Mouse (Mus musculus) heart, postnatal 25 days (tissue): Measurements from ENCODE around the gene Stk36. TPM values are rescaled to one million over a fixed set of nuclear protein-coding genes. Genes with fewer than 3 reads are reported as not detected.

Experiments used
- DNase-seq: peaks from one replicate; pipeline ENCODE4 v3.0.0; 2022; ENCODE audit warnings: low spot score
- intact Hi-C: fragments of 180-260 bp; cut with DNase I; formaldehyde crosslinking; loops from one replicate; pipeline ENCODE4 v1.15.1; 2025
- microRNA-seq: library from miRNA; unstranded; fragments of <30 nt; microRNA quantifications from one replicate; pipeline ENCODE4 v1.2.0, GENCODE M21; 2022
- total RNA-seq, 2 experiments: library from RNA; stranded (reverse); gene quantifications; 2 replicates each; pipeline ENCODE4 v1.2.3; 2021

The Stk36 gene
- total RNA-seq, 2 experiments from 2014 or later, result 0.73 to 1.1 TPM

DNA sequence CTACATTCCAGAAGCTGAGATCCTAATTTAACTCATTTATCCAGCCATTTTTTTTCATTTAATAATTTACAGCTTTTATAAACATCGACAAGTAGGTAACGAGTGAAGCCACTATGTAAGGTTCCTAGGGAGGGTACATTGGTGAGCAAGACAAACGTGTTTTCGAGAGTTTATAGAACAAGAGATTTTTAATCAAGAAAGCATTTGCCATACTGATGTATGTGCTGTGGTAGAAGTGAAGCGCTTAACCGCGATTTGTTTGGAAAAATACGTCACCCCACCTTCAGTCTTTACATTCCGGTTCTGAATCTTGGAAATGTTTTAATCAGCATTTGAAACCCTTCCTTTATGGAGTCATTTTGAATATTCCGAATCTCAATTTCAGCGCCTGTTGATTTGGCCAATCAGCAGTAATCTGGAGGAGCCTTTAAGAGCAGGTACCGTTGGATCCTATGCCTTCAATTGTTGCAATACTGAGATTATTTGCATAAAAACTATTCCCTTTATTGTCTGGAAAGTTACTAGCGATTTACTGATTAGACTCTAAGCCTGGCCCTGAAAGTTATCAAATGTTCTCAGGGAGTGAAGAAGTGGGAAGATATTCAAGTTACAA, 61.1 kb downstream of the Stk36 start:
- intact Hi-C loops, result loop anchor here (10.0 kb wide), 2 partner anchors 58 to 92 kb away; partner anchors contain the start of genes Rnf25 and Stk36
- no peak for DNase-seq

DNA sequence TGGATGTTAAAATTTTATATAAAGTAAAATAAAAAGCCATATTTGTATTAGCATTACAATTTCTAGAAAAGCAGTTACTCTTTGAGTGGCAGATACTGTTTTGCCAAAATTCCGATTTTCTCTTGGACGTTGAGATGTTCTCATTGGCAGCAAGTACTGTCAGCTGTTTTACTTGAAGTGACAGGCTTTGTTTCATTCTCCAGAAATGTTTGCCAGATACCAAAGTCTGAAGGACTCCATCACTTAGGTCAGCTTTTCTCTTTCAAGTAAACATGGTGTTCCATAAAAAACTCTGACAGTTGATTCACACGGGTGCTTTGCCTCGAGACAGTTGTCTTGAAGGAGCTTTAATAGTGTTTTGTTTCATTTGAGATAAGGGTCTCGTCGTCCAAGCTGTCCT, 63.9 kb downstream of the Stk36 start:
- no peak for DNase-seq
- intact Hi-C loops, result loop anchor here (10.0 kb wide), 2 partner anchors 60 to 90 kb away; partner anchors contain the start of genes Rnf25 and Stk36

DNA sequence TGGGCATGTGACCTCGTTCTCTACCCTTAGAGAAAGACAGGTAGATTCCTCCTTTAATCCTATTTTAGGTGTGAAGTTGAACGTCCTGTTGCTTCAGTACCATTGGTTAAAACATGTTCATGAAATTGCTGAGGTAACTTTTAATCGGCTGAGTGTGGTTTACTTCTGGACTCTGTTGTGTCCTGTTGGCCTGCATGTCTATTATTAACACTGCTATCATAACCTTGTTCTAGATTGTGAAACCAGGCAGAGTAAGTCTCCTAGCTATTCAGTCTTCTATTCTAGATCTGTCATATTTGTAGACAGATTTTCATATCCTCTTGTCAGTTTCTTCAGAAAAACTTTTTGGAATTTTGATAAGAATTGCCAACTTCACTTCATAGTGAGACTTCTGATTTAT, 67.1 kb downstream of the Stk36 start:
- intact Hi-C loops, result loop anchor here (10.0 kb wide), 2 partner anchors 64 to 86 kb away; partner anchors contain the start of genes Rnf25 and Stk36
- no peak for DNase-seq

DNA sequence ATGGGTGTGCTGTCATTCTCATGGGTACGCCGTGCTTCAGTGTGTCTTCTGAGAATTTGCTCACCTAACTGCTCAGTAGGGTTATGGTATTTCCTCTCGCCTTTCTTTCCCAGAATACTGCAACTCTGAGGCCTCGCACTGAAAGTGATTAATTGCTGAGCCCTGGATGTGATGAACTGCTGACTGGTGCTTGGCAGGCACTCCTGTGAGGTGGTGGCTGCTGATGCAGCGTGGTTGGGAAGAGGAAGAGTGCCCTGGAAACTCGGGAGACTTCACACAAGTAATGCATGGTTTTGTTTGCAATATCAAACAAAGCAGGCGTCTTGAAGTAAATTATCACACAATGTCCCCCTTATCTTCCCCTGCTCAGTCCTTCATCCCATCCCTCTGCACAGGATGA, 71.5 kb downstream of the Stk36 start:
- no peak for DNase-seq
- intact Hi-C loops, result no loop called here

DNA sequence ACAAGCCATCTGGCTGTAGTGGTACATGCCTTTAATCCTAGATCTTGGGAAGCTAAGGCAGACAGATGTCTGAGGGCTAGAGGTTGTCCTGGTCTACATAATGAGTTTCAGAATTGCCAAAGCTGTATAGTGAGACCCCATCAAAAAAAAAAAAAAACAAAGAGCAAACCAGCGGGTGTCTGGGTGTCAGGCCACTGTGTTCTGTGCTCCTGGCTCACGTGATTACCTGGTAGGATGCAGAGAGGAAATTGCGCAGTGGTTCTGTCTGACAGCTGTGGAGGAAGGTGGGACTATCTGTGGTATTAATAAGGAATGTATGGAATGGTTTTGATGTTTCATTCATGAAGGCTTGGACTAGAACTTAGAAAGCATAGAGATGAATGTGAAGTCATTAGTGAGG, 75.6 kb downstream of the Stk36 start:
- no peak for DNase-seq
- intact Hi-C loops, result no loop called here

DNA sequence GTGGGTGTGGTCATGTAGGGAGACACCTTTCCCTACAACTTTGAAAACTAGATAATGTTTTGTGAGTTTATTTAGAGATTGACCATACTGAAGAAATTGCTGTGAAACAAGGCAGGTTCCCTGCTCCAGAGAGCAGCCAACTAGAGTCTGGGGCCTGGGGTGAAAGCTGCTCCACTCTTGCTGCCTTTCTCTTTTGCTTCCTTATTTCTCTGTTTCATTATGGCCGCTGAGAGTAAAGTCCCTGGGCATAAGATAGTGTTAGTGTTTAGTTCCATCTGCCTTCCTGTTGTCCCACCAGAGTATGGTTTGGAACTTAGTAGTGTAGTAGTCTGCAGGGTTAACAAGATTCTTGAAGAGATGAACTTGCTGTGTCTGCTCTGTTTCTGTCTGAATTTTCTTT, 76.6 kb downstream of the Stk36 start:
- intact Hi-C loops, result no loop called here
- no peak for DNase-seq

Small RNA genes lying within 50 kb of the gene (microRNA-seq; reads per million reads assigned to microRNA genes)
- gene Gm25035, result not detected

Other genes with a start within 250 kb of the Stk36 start
- under 1 TPM; 0.18 to 0.28 TPM for gene Catip, start 239.3 kb upstream of the Stk36 start, total RNA-seq
- 1 to 10 TPM; 2.5 to 3.2 TPM for gene Slc11a1, start 226.2 kb upstream of the Stk36 start, total RNA-seq
- gene Ctdsp1, start 209.9 kb upstream of the Stk36 start, total RNA-seq, result 100 to 1,000 TPM; 123 to 139 TPM
- gene Vil1, start 192.1 kb upstream of the Stk36 start, total RNA-seq, result 1 to 10 TPM in 1 of 2 experiments, under 1 TPM in 1; 0.57 to 1.0 TPM
- 10 to 100 TPM; 12.5 to 14.7 TPM for gene Cnot9, start 95.4 kb upstream of the Stk36 start, total RNA-seq
- not detected for gene Plcd4, start 58.6 kb upstream of the Stk36 start, total RNA-seq
- gene Usp37, start 57.2 kb upstream of the Stk36 start, total RNA-seq, result 1 to 10 TPM; 7.5 to 9.0 TPM
- 10 to 100 TPM; 12.1 to 12.4 TPM for gene Zfp142, start 13.2 kb upstream of the Stk36 start, total RNA-seq
- 10 to 100 TPM; 34.5 to 36.6 TPM for gene Bcs1l, start 13.2 kb upstream of the Stk36 start, total RNA-seq
- gene Rnf25, start within 50 bp of the Stk36 start, total RNA-seq, result 10 to 100 TPM; 16.7 to 20.4 TPM
- gene Ttll4, start 60.3 kb downstream of the Stk36 start, total RNA-seq, result 10 to 100 TPM; 11.6 to 12.1 TPM
- 10 to 100 TPM; 11.1 to 11.9 TPM for gene Cyp27a1, start 112.1 kb downstream of the Stk36 start, total RNA-seq
- 1 to 10 TPM in 1 of 2 experiments, under 1 TPM in 1; 0.96 to 2.7 TPM for gene Prkag3, start 147.8 kb downstream of the Stk36 start, total RNA-seq
- under 1 TPM in 1 of 2 experiments, not detected in 1; 0.20 TPM for gene Wnt6, start 170.4 kb downstream of the Stk36 start, total RNA-seq
- gene Wnt10a, start 190.1 kb downstream of the Stk36 start, total RNA-seq, result not detected